Mouse (Mus musculus): Measurements from ENCODE around the gene Gm20772. TPM values are rescaled to one million over a fixed set of nuclear protein-coding genes. Genes with fewer than 3 reads are reported as not detected.
"Not testable (repeated sequence)": the region's sequence is repeated elsewhere in the genome, so short reads cannot be mapped to it uniquely, and the experiment has no call there.

The Gm20772 gene
- total RNA-seq (2021), result not detected
- long read RNA-seq, experiment 1, result 0 reads
- long read RNA-seq, experiment 2, result 0 reads

- DNase-seq; intact Hi-C loops (cut with DNase I): not testable (repeated sequence)
Observed at GRCm38 (mm10) chrY:17874441-17874840, at the start of gene Gm20772, which contains the start of gene Gm20831. TSS of gene Gm20772 (plus strand) at chrY:17874741. TSS of gene Gm20831 (plus strand) at chrY:17874741.

GRCm38 (mm10) chrY:17846166-17846565 is 28.4 kb upstream of the Gm20772 start, which contains the start of gene Gm21904:
TSS of gene Gm21904 (minus strand) at chrY:17846266.
- intact Hi-C loops (cut with DNase I); DNase-seq: not testable (repeated sequence)

Other genes starting within 250 kb of the Gm20772 start
- not detected for gene Gm21904, start 28.5 kb upstream of the Gm20772 start, total RNA-seq (2021)
- gene Gm20831, start within 50 bp of the Gm20772 start, total RNA-seq (2021), result not detected
- not detected for gene Srsy, start 62.6 kb downstream of the Gm20772 start, total RNA-seq (2021)
- not detected for gene Gm21764, start 187.1 kb downstream of the Gm20772 start, total RNA-seq (2021)
- not detected for gene Ssty1, start 214.4 kb downstream of the Gm20772 start, total RNA-seq (2021)

Measured in gastrocnemius, postnatal 36 days (tissue).